24 mouse cellular contexts compared by ENCODE assay signal in the genomic region with DNA sequence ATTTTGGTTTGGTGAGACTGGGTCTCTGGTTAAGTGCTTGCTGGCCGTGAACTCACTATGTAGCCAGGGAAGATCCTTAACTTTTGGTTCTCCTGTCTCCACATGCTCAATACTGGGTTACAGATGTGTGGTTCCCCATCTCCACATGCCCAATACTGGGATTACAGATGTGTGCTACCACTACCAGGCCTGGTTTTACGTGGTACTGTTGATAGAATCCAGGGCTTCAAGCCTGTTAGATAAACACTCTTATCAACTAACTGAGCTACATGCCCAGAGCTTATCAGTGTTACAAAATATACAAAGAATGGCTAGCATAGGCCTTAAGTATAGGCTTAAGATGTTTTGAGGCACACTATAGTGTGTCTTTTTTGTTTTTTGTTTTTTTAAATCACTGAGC.
DNase-seq lines count a peak whose midpoint lies in the region; ATAC-seq and TF ChIP-seq lines count a peak whose summit lies in the region.
"Had no signal": no experiment of that assay in that cellular context is flagged by ENCODE, and none has a peak within 500 bp of the region (broad histone marks: within the 10 kb centered on the region; RNA-seq: fewer than 3 reads in every experiment).

No protein-coding gene starts in this region.

- DNase-seq in liver (no peak), G1E (ENCODE audit: low spot score) (no peak)
- DNase-seq in embryonic facial prominence, embryonic 10.5 days (ENCODE audit: low spot score), result no peak
- DNase-seq in left cerebral cortex, postnatal 36 days (ENCODE audit: low spot score in 2 of 2), result no peak
- no peak for DNase-seq in lung, postnatal 14 days
- DNase-seq in hindbrain, embryonic 11.5 days (ENCODE audit: low spot score), result no peak
- DNase-seq: adrenal gland, adult 2 months; adrenal gland, postnatal 14 days; cerebellum, adult 11 months; cerebellum, adult 2 months; cerebellum, postnatal 10 days; cerebellum, postnatal 36 days; gastrocnemius, postnatal 10 days; gastrocnemius, postnatal 36 days; heart, adult 2 months had no signal

- no peaks in the 10 kb centered on the region for H3K36me3 ChIP-seq in liver, embryonic 12.5 days
- H3K36me3 ChIP-seq in G1E (replicated peaks), result no peaks in the 10 kb centered on the region
- no peaks in the 10 kb centered on the region for H3K36me3 ChIP-seq in embryonic facial prominence, embryonic 10.5 days (replicated peaks)
- no peaks in the 10 kb centered on the region for H3K36me3 ChIP-seq in hindbrain, embryonic 11.5 days (ENCODE audit: control insufficient read depth, insufficient read depth, low read length)
- H3K36me3 ChIP-seq: embryonic facial prominence, embryonic 13.5 days; forebrain, embryonic 12.5 days; forebrain, embryonic 15.5 days had no signal

- TF ChIP-seq CTCF in G1E (IDR thresholded peaks at IDR 0.05; ENCODE audit: low read depth, low read length), result no peak

- 0 out of 2 replicates have a peak, but pooled peaks have one; percentile 55 for ATAC-seq in liver, embryonic 12.5 days
- 0 out of 2 replicates have a peak, but pooled peaks have one; percentile 3 for ATAC-seq in G1E (ENCODE audit: extremely low read depth, insufficient number of reproducible peaks, low FRiP score, poor library complexity, severe bottlenecking)
- ATAC-seq in megakaryocyte-erythroid progenitor cell, adult 5-6 weeks (replicated peaks; ENCODE audit: low FRiP score, low TSS enrichment, poor library complexity, severe bottlenecking), result peak; percentile 36
- no peak for ATAC-seq in hindbrain, embryonic 11.5 days (ENCODE audit: low FRiP score)
- ATAC-seq: forebrain, embryonic 15.5 days; hindbrain, embryonic 16.5 days had no signal

- intact Hi-C loops in left cerebral cortex, postnatal 36 days (cut with DNase I), result no loop called here

- H3K4me3 ChIP-seq in liver, embryonic 12.5 days, result no peak overlapping the region
- no peak overlapping the region for H3K4me3 ChIP-seq in G1E (ENCODE audit: low read depth, low read length)
- no peak overlapping the region for H3K4me3 ChIP-seq in embryonic facial prominence, embryonic 10.5 days
- H3K4me3 ChIP-seq in hindbrain, embryonic 11.5 days (ENCODE audit: low read depth, low read length), result no peak overlapping the region
- H3K4me3 ChIP-seq: embryonic facial prominence, embryonic 13.5 days; erythroblast, embryonic 14.5 days; forebrain, embryonic 12.5 days; forebrain, embryonic 15.5 days; heart, adult 2 months; hindbrain, embryonic 13.5 days had no signal

- H3K27ac ChIP-seq in liver, embryonic 12.5 days, result no peak overlapping the region
- 0 out of 2 replicates have a peak overlapping the region, but pooled peaks have one; percentile 10 for H3K27ac ChIP-seq in embryonic facial prominence, embryonic 10.5 days (replicated peaks)
- no peak overlapping the region for H3K27ac ChIP-seq in hindbrain, embryonic 11.5 days (ENCODE audit: low read depth, low read length)
- H3K27ac ChIP-seq: embryonic facial prominence, embryonic 13.5 days; forebrain, embryonic 12.5 days; forebrain, embryonic 15.5 days; heart, adult 2 months; hindbrain, embryonic 13.5 days had no signal

- no peaks in the 10 kb centered on the region for H3K27me3 ChIP-seq in liver, embryonic 12.5 days (replicated peaks)
- H3K27me3 ChIP-seq in G1E (ENCODE audit: insufficient read depth, low read length), result no peaks in the 10 kb centered on the region
- no peaks in the 10 kb centered on the region for H3K27me3 ChIP-seq in embryonic facial prominence, embryonic 10.5 days (replicated peaks; ENCODE audit: low read depth, poor library complexity, severe bottlenecking)
- no peaks in the 10 kb centered on the region for H3K27me3 ChIP-seq in hindbrain, embryonic 11.5 days (ENCODE audit: control insufficient read depth, insufficient read depth, low read length)
- H3K27me3 ChIP-seq: embryonic facial prominence, embryonic 13.5 days; forebrain, embryonic 12.5 days; forebrain, embryonic 15.5 days; hindbrain, embryonic 13.5 days had no signal

- H3K4me1 ChIP-seq in liver, embryonic 12.5 days, result peaks cover 21% of the 10 kb centered on the region
- H3K4me1 ChIP-seq in G1E (ENCODE audit: insufficient read depth, low read depth, low read length), result peaks cover 76% of the 10 kb centered on the region
- H3K4me1 ChIP-seq in embryonic facial prominence, embryonic 10.5 days, result peaks cover 10% of the 10 kb centered on the region; the same call in 1 of the 2 replicates
- no peaks in the 10 kb centered on the region for H3K4me1 ChIP-seq in hindbrain, embryonic 11.5 days (replicated peaks; ENCODE audit: control insufficient read depth, insufficient read depth, low read length)
- H3K4me1 ChIP-seq: embryonic facial prominence, embryonic 13.5 days; forebrain, embryonic 12.5 days; forebrain, embryonic 15.5 days had no signal

- no peak overlapping the region for H3K4me2 ChIP-seq in liver, embryonic 12.5 days
- no peak overlapping the region for H3K4me2 ChIP-seq in hindbrain, embryonic 11.5 days (replicated peaks; ENCODE audit: low read depth, low read length)
- H3K4me2 ChIP-seq: embryonic facial prominence, embryonic 13.5 days; forebrain, embryonic 12.5 days; forebrain, embryonic 15.5 days; heart, embryonic 11.5 days; hindbrain, embryonic 13.5 days had no signal

- no peaks in the 10 kb centered on the region for H3K9me3 ChIP-seq in liver, embryonic 12.5 days (replicated peaks)
- H3K9me3 ChIP-seq in G1E (replicated peaks), result no peaks in the 10 kb centered on the region
- no peaks in the 10 kb centered on the region for H3K9me3 ChIP-seq in embryonic facial prominence, embryonic 10.5 days
- H3K9me3 ChIP-seq in hindbrain, embryonic 11.5 days (ENCODE audit: control insufficient read depth, low read length), result no peaks in the 10 kb centered on the region
- H3K9me3 ChIP-seq: embryonic facial prominence, embryonic 13.5 days; forebrain, embryonic 12.5 days; forebrain, embryonic 15.5 days; hindbrain, embryonic 13.5 days had no signal

- WGBS in liver, embryonic 12.5 days (ENCODE audit: insufficient replicate concordance), result 38% methylated on average over 2 of the region's 2 CpGs
- WGBS in embryonic facial prominence, embryonic 10.5 days, result 65% methylated on average over 2 of the region's 2 CpGs
- WGBS in hindbrain, embryonic 11.5 days, result 81% methylated on average over 2 of the region's 2 CpGs

- H3K9ac ChIP-seq in liver, embryonic 12.5 days, result no peak overlapping the region
- H3K9ac ChIP-seq in hindbrain, embryonic 11.5 days (ENCODE audit: low read depth, low read length), result no peak overlapping the region
- H3K9ac ChIP-seq: embryonic facial prominence, embryonic 13.5 days; forebrain, embryonic 12.5 days; forebrain, embryonic 15.5 days; hindbrain, embryonic 13.5 days had no signal
